Mouse (Mus musculus): Measurements from ENCODE around the gene Wwox.
"Not testable (repeated sequence)": the region's sequence is repeated elsewhere in the genome, so short reads cannot be mapped to it uniquely, and the experiment has no call there.

Gene Wwox

GRCm38 (mm10) chr8:114814769-114815736, 375.6 kb downstream of the Wwox start:
- DNase-seq, result peak in 1 of 2 experiments; percentile 28

- DNase-seq, result no peak
Observed at GRCm38 (mm10) chr8:114816343-114816742, 376.9 kb downstream of the Wwox start.

- DNase-seq, result no peak
Observed at GRCm38 (mm10) chr8:114816949-114817348, 377.5 kb downstream of the Wwox start.

- peak; percentile 64 to 72 for DNase-seq
Observed at GRCm38 (mm10) chr8:114821543-114821942, 382.1 kb downstream of the Wwox start.

GRCm38 (mm10) chr8:114825460-114825859, 386.0 kb downstream of the Wwox start:
- no peak for DNase-seq

GRCm38 (mm10) chr8:114826991-114827390, 387.5 kb downstream of the Wwox start:
- no peak for DNase-seq

- DNase-seq, result not testable (repeated sequence)
Observed at GRCm38 (mm10) chr8:114827810-114828209, 388.4 kb downstream of the Wwox start.

GRCm38 (mm10) chr8:114831595-114831994, 392.1 kb downstream of the Wwox start:
- DNase-seq, result no peak

GRCm38 (mm10) chr8:114832251-114832774, 392.9 kb downstream of the Wwox start:
- peak in 1 of 2 experiments; percentile 11 for DNase-seq

GRCm38 (mm10) chr8:114834730-114835129, 395.3 kb downstream of the Wwox start:
- DNase-seq, result no peak

GRCm38 (mm10) chr8:114839998-114840397, 400.5 kb downstream of the Wwox start:
- no peak for DNase-seq

GRCm38 (mm10) chr8:114847666-114848065, 408.2 kb downstream of the Wwox start:
- DNase-seq, result no peak

GRCm38 (mm10) chr8:114849461-114849860, 410.0 kb downstream of the Wwox start:
- no peak for DNase-seq

GRCm38 (mm10) chr8:114850014-114850870, 410.8 kb downstream of the Wwox start:
- no peak for DNase-seq

- DNase-seq, result no peak
Observed at GRCm38 (mm10) chr8:114853765-114854164, 414.3 kb downstream of the Wwox start.

GRCm38 (mm10) chr8:114855833-114856232, 416.4 kb downstream of the Wwox start:
- no peak for DNase-seq

GRCm38 (mm10) chr8:114865911-114866310, 426.5 kb downstream of the Wwox start:
- no peak for DNase-seq

GRCm38 (mm10) chr8:114869321-114869720, 429.9 kb downstream of the Wwox start:
- no peak for DNase-seq

GRCm38 (mm10) chr8:114870410-114870809, 431.0 kb downstream of the Wwox start:
- no peak for DNase-seq

GRCm38 (mm10) chr8:114872491-114872890, 433.0 kb downstream of the Wwox start:
- DNase-seq, result no peak

- no peak for DNase-seq
Observed at GRCm38 (mm10) chr8:114875161-114875560, 435.7 kb downstream of the Wwox start.

GRCm38 (mm10) chr8:114876161-114876611, 436.7 kb downstream of the Wwox start:
- no peak for DNase-seq

GRCm38 (mm10) chr8:114876696-114877206, 437.3 kb downstream of the Wwox start:
- no peak for DNase-seq
